Mouse (Mus musculus) erythroblast, embryonic 14.5 days (primary cell): ENCODE data around the gene Hoxd1. TPM values are rescaled to one million over a fixed set of nuclear protein-coding genes. Genes with fewer than 3 reads are reported as not detected.

Source experiments
- H3K27me3 ChIP-seq: 2 replicates; pipeline ENCODE4 v1.6.1; 2012; ENCODE audit warnings: inconsistent platforms; ENCODE audit not compliant: control insufficient read depth
- H3K36me3 ChIP-seq: 2 replicates; pipeline ENCODE4 v1.6.1; 2012; ENCODE audit warnings: mild to moderate bottlenecking, inconsistent platforms; ENCODE audit not compliant: control insufficient read depth
- H3K4me1 ChIP-seq: 2 replicates; pipeline ENCODE4 v1.6.1; 2012; ENCODE audit warnings: inconsistent platforms; ENCODE audit not compliant: control insufficient read depth
- H3K4me3 ChIP-seq: replicated peaks from 2 replicates; pipeline ENCODE3; 2012; ENCODE audit warnings: moderate library complexity, mild to moderate bottlenecking, inconsistent platforms
- H3K9me3 ChIP-seq: 2 replicates; pipeline ENCODE4 v1.6.1; 2012; ENCODE audit warnings: low read length, inconsistent platforms, mixed read lengths; ENCODE audit not compliant: control insufficient read depth
- GATA1 ChIP-seq: IDR thresholded peaks from 2 replicates; pipeline ENCODE4 v1.6.1; 2012; ENCODE audit warnings: low read length, inconsistent platforms, mixed read lengths
- TAL1 ChIP-seq: IDR thresholded peaks from 3 replicates; pipeline ENCODE4 v1.6.1; 2012; ENCODE audit warnings: low read length, inconsistent platforms, mixed read lengths
- polyA plus RNA-seq: library from polyadenylated mRNA; stranded (reverse); fragments of >175 nt; gene quantifications from 2 replicates; pipeline ENCODE4 v1.2.3, GENCODE M21; 2012

The Hoxd1 gene
- polyA plus RNA-seq, 1 experiment, result not detected

- H3K36me3 ChIP-seq, result no peaks in the 10 kb centered on the region
- H3K27me3 ChIP-seq, result peaks cover 99% of the 10 kb centered on the region
- no peaks in the 10 kb centered on the region for H3K9me3 ChIP-seq
- H3K4me1 ChIP-seq, result no peaks in the 10 kb centered on the region
- TF ChIP-seq GATA1 (no peak), TAL1 (no peak)
- H3K4me3 ChIP-seq, result no peak overlapping the region
These were observed 30.8 kb upstream of the Hoxd1 start for GRCm38 (mm10) chr2:74731799-74732512.

- TF ChIP-seq GATA1, result no peak
- TF ChIP-seq TAL1, result no peak
- no peaks in the 10 kb centered on the region for H3K4me1 ChIP-seq
- H3K36me3 ChIP-seq, result no peaks in the 10 kb centered on the region
- no peak overlapping the region for H3K4me3 ChIP-seq
- H3K9me3 ChIP-seq, result no peaks in the 10 kb centered on the region
- H3K27me3 ChIP-seq, result peaks cover 99% of the 10 kb centered on the region
These were observed 30.1 kb upstream of the Hoxd1 start for GRCm38 (mm10) chr2:74732513-74733316.

GRCm38 (mm10) chr2:74733317-74733661 lies 29.5 kb upstream of the Hoxd1 start:
- H3K4me1 ChIP-seq, result no peaks in the 10 kb centered on the region
- peaks cover 99% of the 10 kb centered on the region for H3K27me3 ChIP-seq
- no peak overlapping the region for H3K4me3 ChIP-seq
- no peaks in the 10 kb centered on the region for H3K9me3 ChIP-seq
- no peak for TF ChIP-seq TAL1
- TF ChIP-seq GATA1, result no peak
- no peaks in the 10 kb centered on the region for H3K36me3 ChIP-seq

- H3K4me1 ChIP-seq, result no peaks in the 10 kb centered on the region
- no peaks in the 10 kb centered on the region for H3K9me3 ChIP-seq
- H3K27me3 ChIP-seq, result peaks cover 99% of the 10 kb centered on the region
- H3K36me3 ChIP-seq, result no peaks in the 10 kb centered on the region
- H3K4me3 ChIP-seq, result no peak overlapping the region
- TF ChIP-seq TAL1, result no peak
- no peak for TF ChIP-seq GATA1
These were observed 29.0 kb upstream of the Hoxd1 start for GRCm38 (mm10) chr2:74733765-74734164.

GRCm38 (mm10) chr2:74734451-74734850 lies 28.3 kb upstream of the Hoxd1 start:
- Histone ChIP-seq H3K36me3 (no peaks in the 10 kb centered on the region), H3K27me3 (peaks cover 99% of the 10 kb centered on the region), H3K4me1 (no peaks in the 10 kb centered on the region), H3K4me3 (no peak overlapping the region), H3K9me3 (no peaks in the 10 kb centered on the region)
- no peak for TF ChIP-seq TAL1
- TF ChIP-seq GATA1, result no peak

GRCm38 (mm10) chr2:74734996-74735811 lies 27.6 kb upstream of the Hoxd1 start:
- Histone ChIP-seq H3K9me3 (no peaks in the 10 kb centered on the region), H3K36me3 (no peaks in the 10 kb centered on the region), H3K4me1 (no peaks in the 10 kb centered on the region), H3K27me3 (peaks cover 100% of the 10 kb centered on the region), H3K4me3 (no peak overlapping the region)
- TF ChIP-seq TAL1 (no peak), GATA1 (no peak)

GRCm38 (mm10) chr2:74735851-74736687 lies 26.7 kb upstream of the Hoxd1 start:
- H3K4me3 ChIP-seq, result no peak overlapping the region

GRCm38 (mm10) chr2:74736688-74737577 lies 25.8 kb upstream of the Hoxd1 start:
- H3K36me3 ChIP-seq, result no peaks in the 10 kb centered on the region
- H3K9me3 ChIP-seq, result no peaks in the 10 kb centered on the region
- H3K27me3 ChIP-seq, result peaks cover 100% of the 10 kb centered on the region
- no peak for TF ChIP-seq GATA1
- no peak for TF ChIP-seq TAL1
- no peak overlapping the region for H3K4me3 ChIP-seq
- H3K4me1 ChIP-seq, result no peaks in the 10 kb centered on the region

More at GRCm38 (mm10) chr2:74735851-74736687, 26.7 kb upstream of the Hoxd1 start:
- no peaks in the 10 kb centered on the region for H3K9me3 ChIP-seq
- H3K36me3 ChIP-seq, result no peaks in the 10 kb centered on the region
- TF ChIP-seq GATA1, result no peak
- no peak for TF ChIP-seq TAL1
- no peaks in the 10 kb centered on the region for H3K4me1 ChIP-seq
- H3K27me3 ChIP-seq, result peaks cover 100% of the 10 kb centered on the region
